Mouse (Mus musculus) heart, postnatal 0 days (tissue): Measurements from ENCODE around the gene Prodh2. TPM values are rescaled to one million over a fixed set of nuclear protein-coding genes. Genes with fewer than 3 reads are reported as not detected.

Experiments used
- ATAC-seq: fragments of 200-750 bp; cut with Nextera tagmentation; 2 replicates; pipeline ENCODE4 v1.8.0; 2017; ENCODE audit warnings: low read depth, moderate number of reproducible peaks, moderate library complexity; ENCODE audit not compliant: insufficient read depth
- DNase-seq: peaks from one replicate; pipeline ENCODE4 v3.0.0-alpha.2; 2016; ENCODE audit warnings: low spot score
- H3K27ac ChIP-seq: fragments of 300-500 bp; sonication (generic); 2 replicates; pipeline ENCODE4 v1.5.1; 2014; ENCODE audit warnings: low read depth, mild to moderate bottlenecking
- H3K27me3 ChIP-seq: fragments of 300-500 bp; sonication (generic); 2 replicates; pipeline ENCODE4 v1.6.1; 2014; ENCODE audit warnings: low read length, mixed read lengths; ENCODE audit not compliant: control insufficient read depth, insufficient read depth
- H3K36me3 ChIP-seq: fragments of 300-500 bp; sonication (generic); replicated peaks from 2 replicates; pipeline ENCODE4 v1.6.1; 2014; ENCODE audit warnings: low read length, mixed read lengths; ENCODE audit not compliant: control insufficient read depth, insufficient read depth
- H3K4me1 ChIP-seq: fragments of 300-500 bp; sonication (generic); 2 replicates; pipeline ENCODE4 v1.6.1; 2014; ENCODE audit warnings: antibody characterized with exemption; ENCODE audit not compliant: control insufficient read depth, insufficient read depth
- H3K4me2 ChIP-seq: fragments of 300-500 bp; sonication (generic); 2 replicates; pipeline ENCODE4 v1.6.1; 2014; ENCODE audit warnings: low read depth, mild to moderate bottlenecking, low read length, moderate library complexity
- H3K4me3 ChIP-seq: fragments of 300-500 bp; sonication (generic); 2 replicates; pipeline ENCODE4 v1.5.1; 2014; ENCODE audit warnings: low read depth, low read length
- H3K9ac ChIP-seq: fragments of 300-500 bp; sonication (generic); replicated peaks from 2 replicates; pipeline ENCODE4 v1.6.1; 2014; ENCODE audit warnings: low read depth, low read length, mixed read lengths
- H3K9me3 ChIP-seq: fragments of 300-500 bp; sonication (generic); replicated peaks from 2 replicates; pipeline ENCODE4 v1.6.1; 2016; ENCODE audit warnings: low read length; ENCODE audit not compliant: control insufficient read depth
- CTCF ChIP-seq: IDR thresholded peaks from 2 replicates; pipeline ENCODE4 v1.5.1; 2016; ENCODE audit warnings: antibody characterized with exemption, control low read depth, low read depth
- EP300 ChIP-seq: IDR thresholded peaks from 2 replicates; pipeline ENCODE4 v1.6.1; 2016; ENCODE audit warnings: antibody characterized with exemption, low read depth
- WGBS: fragments of 180-500 bp; shearing (Covaris S2); extraction: QIAGEN DNeasy Blood & Tissue Kit; methylation state at CpG from one replicate; pipeline ENCODE4 v1.1.7; 2014; 5-methylcytosine and 5-hydroxymethylcytosine counted together
- polyA plus RNA-seq: library from polyadenylated mRNA; unstranded; fragments of >200 nt; fragmentation: Nextera tagmentation; extraction: Ambion mirVana; gene quantifications from 2 replicates; pipeline ENCODE4 v1.2.1, GENCODE M21; 2015
- total RNA-seq: library from RNA; depleted of rRNA; stranded (reverse); fragments of >200 nt; gene quantifications from 2 replicates; pipeline ENCODE4 v1.2.3, GENCODE M21; 2014; ENCODE audit warnings: low replicate concordance; rRNA removed

Prodh2 gene
- total RNA-seq (not detected in 2 replicates), polyA plus RNA-seq (not detected in 2 replicates)

- Histone ChIP-seq H3K36me3 (no peaks in the 10 kb centered on the region), H3K4me2 (no peak within 1 kb of the TSS), H3K9ac (no peak within 1 kb of the TSS), H3K9me3 (no peaks in the 10 kb centered on the region), H3K4me3 (no peak within 1 kb of the TSS), H3K4me1 (no peaks in the 10 kb centered on the region), H3K27me3 (0 out of 2 replicates have a peak, but pooled peaks cover 10% of the 10 kb centered on the region), H3K27ac (no peak within 1 kb of the TSS)
- TF ChIP-seq CTCF (no peak), EP300 (no peak)
- WGBS: 54% methylated on average over 11 of the region's 11 CpGs
- ATAC-seq (no peak), DNase-seq (no peak)
Measured at GRCm38 (mm10) chr7:30493401-30493931, at the start of gene Prodh2. Prodh2 (plus strand) TSS chr7:30493622.

- no peak overlapping the region for H3K4me3 ChIP-seq
- no peak for DNase-seq
- no peak overlapping the region for H3K27ac ChIP-seq
- TF ChIP-seq EP300 (no peak), CTCF (no peak)
- H3K4me2 ChIP-seq: no peak overlapping the region
- H3K9ac ChIP-seq: no peak overlapping the region
- no peaks in the 10 kb centered on the region for H3K36me3 ChIP-seq
- ATAC-seq: no peak
- WGBS: 24% methylated on average over 9 of the region's 9 CpGs
- peaks cover 6% of the 10 kb centered on the region; the same call in 1 of the 2 replicates for H3K4me1 ChIP-seq
- no peaks in the 10 kb centered on the region for H3K9me3 ChIP-seq
- H3K27me3 ChIP-seq: peaks cover 44% of the 10 kb centered on the region
Measured at GRCm38 (mm10) chr7:30443696-30444095, 49.7 kb upstream of the Prodh2 start.

GRCm38 (mm10) chr7:30444154-30444970 lies 49.1 kb upstream of the Prodh2 start:
- Histone ChIP-seq H3K9ac (peak overlapping the region; percentile 26; the same call in 1 of the 2 replicates), H3K27ac (no peak overlapping the region), H3K4me3 (peak overlapping the region; percentile 66), H3K4me2 (peak overlapping the region; percentile 92), H3K4me1 (peaks cover 6% of the 10 kb centered on the region; the same call in 1 of the 2 replicates), H3K9me3 (no peaks in the 10 kb centered on the region), H3K27me3 (peaks cover 42% of the 10 kb centered on the region), H3K36me3 (no peaks in the 10 kb centered on the region)
- ATAC-seq (no peak), DNase-seq (no peak)
- 2% methylated on average over 37 of the region's 38 CpGs for whole genome bisulfite sequencing
- TF ChIP-seq EP300 (no peak), CTCF (no peak)

- Histone ChIP-seq H3K4me2 (peak within 1 kb of the TSS; percentile 92), H3K4me3 (peak within 1 kb of the TSS; percentile 66), H3K9me3 (no peaks in the 10 kb centered on the region), H3K27me3 (peaks cover 42% of the 10 kb centered on the region), H3K4me1 (peaks cover 6% of the 10 kb centered on the region; the same call in 1 of the 2 replicates), H3K36me3 (no peaks in the 10 kb centered on the region), H3K27ac (no peak within 1 kb of the TSS), H3K9ac (peak within 1 kb of the TSS; percentile 26; the same call in 1 of the 2 replicates)
- ATAC-seq: peak; percentile 44
- no peak for DNase-seq
- no peak for TF ChIP-seq EP300
- no peak for TF ChIP-seq CTCF
- WGBS: under 1% methylated on average over 59 of the region's 72 CpGs
Measured at GRCm38 (mm10) chr7:30444971-30445751, 48.3 kb upstream of the Prodh2 start, which contains the start of gene Aplp1. Aplp1 (minus strand) TSS chr7:30445535.

- Histone ChIP-seq H3K27me3 (peaks cover 42% of the 10 kb centered on the region), H3K4me1 (no peaks in the 10 kb centered on the region), H3K4me2 (no peak overlapping the region), H3K27ac (no peak overlapping the region), H3K9ac (no peak overlapping the region), H3K9me3 (no peaks in the 10 kb centered on the region), H3K36me3 (no peaks in the 10 kb centered on the region), H3K4me3 (no peak overlapping the region)
- 65% methylated on average over 7 of the region's 7 CpGs for WGBS
- TF ChIP-seq CTCF (no peak), EP300 (no peak)
- ATAC-seq: no peak
- DNase-seq: no peak
Measured at GRCm38 (mm10) chr7:30450241-30450640, 43.2 kb upstream of the Prodh2 start.
